Mouse (Mus musculus) olfactory bulb, adult 2 months (tissue): Measurements from ENCODE around the gene Churc1.

ENCODE experiments used
- CTCF ChIP-seq: fragments of 200-500 bp; IDR thresholded peaks from 2 replicates; pipeline ENCODE4 v1.5.1; 2012; ENCODE audit warnings: low read depth, mild to moderate bottlenecking, low read length, moderate library complexity; ENCODE audit not compliant: insufficient read depth
- POLR2A ChIP-seq: fragments of 200-500 bp; IDR thresholded peaks from 2 replicates; pipeline ENCODE4 v1.6.1; 2012; ENCODE audit warnings: mild to moderate bottlenecking, low read depth, low read length, moderate library complexity; ENCODE audit not compliant: insufficient read depth

DNA sequence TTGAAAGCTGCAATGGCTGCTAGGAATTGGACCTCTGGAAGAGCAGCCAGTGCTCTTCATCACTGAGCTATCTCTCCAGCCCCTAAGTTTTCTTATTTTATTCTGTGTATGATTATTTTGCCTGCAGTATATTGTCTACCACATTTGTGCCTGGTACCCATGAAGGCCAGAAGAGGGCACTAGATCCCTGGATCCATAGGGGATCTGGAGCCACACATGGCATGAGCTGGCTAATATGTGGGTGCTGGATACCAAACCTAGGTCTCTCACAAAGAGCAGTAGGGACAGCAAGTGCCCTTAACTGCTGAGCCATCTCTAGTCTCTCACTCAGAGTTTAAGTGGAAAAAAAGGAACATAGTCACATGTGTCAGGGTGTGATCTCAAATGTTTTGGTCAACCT is 12.5 kb downstream of the Churc1 start:
- TF ChIP-seq CTCF (no peak), POLR2A (no peak)
